Mouse (Mus musculus): ENCODE data around the gene Map3k21. TPM values are rescaled to one million over a fixed set of nuclear protein-coding genes. Genes with fewer than 3 reads are reported as not detected.

Map3k21 gene
- polyA plus RNA-seq, 1 experiment from 2014 or later = 0.04 TPM

DNA sequence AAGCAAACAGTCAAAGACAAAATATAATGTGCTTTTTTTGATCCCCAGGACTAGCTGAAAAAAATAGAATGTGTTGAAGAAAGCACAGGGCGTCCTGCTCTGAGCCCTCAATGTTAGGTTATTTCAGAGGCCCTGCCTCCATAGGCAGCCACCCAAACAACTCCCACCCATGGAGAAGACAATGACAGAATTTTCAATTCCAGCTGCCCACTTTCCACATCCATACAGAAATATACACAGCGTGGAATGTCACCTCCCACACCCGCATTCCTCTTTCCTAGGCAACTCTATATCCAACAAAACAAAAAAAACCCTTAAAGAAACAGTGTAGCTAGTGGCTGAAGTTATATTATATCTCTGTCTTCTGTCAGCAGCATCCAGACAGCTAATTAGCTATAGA is 61.1 kb downstream of the Map3k21 start:
- Histone ChIP-seq H3K9ac (ENCODE audit: low read length) (no peak overlapping the region), H3K4me3 (ENCODE audit: control insufficient read depth in 1 of 2, insufficient read depth in 1 of 2, low read depth in 1 of 2, low read length in 2 of 2) (no peak overlapping the region), H3K36me3 (ENCODE audit: control insufficient read depth, insufficient read depth, low read length) (no peaks in the 10 kb centered on the region), H3K27ac (replicated peaks in 1 of 2; ENCODE audit: control insufficient read depth in 1 of 2, insufficient read depth in 1 of 2, low read depth in 2 of 2, low read length in 2 of 2) (no peak overlapping the region), H3K27me3 (ENCODE audit: control insufficient read depth, insufficient read depth, low read length) (no peaks in the 10 kb centered on the region), H3K9me3 (ENCODE audit: control insufficient read depth, low read length) (no peaks in the 10 kb centered on the region), H3K4me1 (ENCODE audit: control insufficient read depth in 2 of 2, insufficient read depth in 2 of 2, low read length in 2 of 2) (no peaks in the 10 kb centered on the region), H3K4me2 (ENCODE audit: low read length) (no peak overlapping the region)
- ATAC-seq (ENCODE audit: insufficient number of reproducible peaks, insufficient read depth, low FRiP score, low read depth) = no peak
- 49% methylated on average over 3 of the region's 3 CpGs for WGBS

DNA sequence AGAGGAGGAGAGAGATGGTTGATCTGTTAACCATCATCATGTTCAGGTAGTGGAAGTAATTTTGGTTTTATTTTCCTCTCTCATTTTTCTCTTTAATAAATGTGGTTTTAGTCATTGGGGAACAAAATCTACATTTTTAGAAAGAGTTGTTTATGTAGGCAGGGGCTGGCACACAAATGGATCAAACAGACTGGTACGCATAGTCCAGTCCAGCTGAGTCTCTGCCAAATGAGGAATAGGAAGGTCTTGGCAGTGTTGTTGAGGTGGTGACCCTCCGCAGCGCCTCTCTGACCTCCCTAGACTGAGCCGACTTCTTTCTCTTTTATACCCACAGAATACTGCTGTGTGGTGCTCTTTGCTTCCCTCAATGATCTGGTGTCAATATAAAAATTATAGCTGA is 65.7 kb downstream of the Map3k21 start:
- WGBS = 81% methylated on average over 4 of the region's 4 CpGs
- Histone ChIP-seq H3K9me3 (ENCODE audit: control insufficient read depth, low read length) (no peaks in the 10 kb centered on the region), H3K4me2 (ENCODE audit: low read length) (no peak overlapping the region), H3K4me1 (ENCODE audit: control insufficient read depth in 2 of 2, insufficient read depth in 2 of 2, low read length in 2 of 2) (no peaks in the 10 kb centered on the region), H3K4me3 (ENCODE audit: control insufficient read depth in 1 of 2, insufficient read depth in 1 of 2, low read depth in 1 of 2, low read length in 2 of 2) (no peak overlapping the region), H3K9ac (ENCODE audit: low read length) (no peak overlapping the region), H3K27me3 (ENCODE audit: control insufficient read depth, insufficient read depth, low read length) (no peaks in the 10 kb centered on the region), H3K27ac (replicated peaks in 1 of 2; ENCODE audit: control insufficient read depth in 1 of 2, insufficient read depth in 1 of 2, low read depth in 2 of 2, low read length in 2 of 2) (no peak overlapping the region), H3K36me3 (ENCODE audit: control insufficient read depth, insufficient read depth, low read length) (no peaks in the 10 kb centered on the region)
- no peak for ATAC-seq (ENCODE audit: insufficient number of reproducible peaks, insufficient read depth, low FRiP score, low read depth)

DNA sequence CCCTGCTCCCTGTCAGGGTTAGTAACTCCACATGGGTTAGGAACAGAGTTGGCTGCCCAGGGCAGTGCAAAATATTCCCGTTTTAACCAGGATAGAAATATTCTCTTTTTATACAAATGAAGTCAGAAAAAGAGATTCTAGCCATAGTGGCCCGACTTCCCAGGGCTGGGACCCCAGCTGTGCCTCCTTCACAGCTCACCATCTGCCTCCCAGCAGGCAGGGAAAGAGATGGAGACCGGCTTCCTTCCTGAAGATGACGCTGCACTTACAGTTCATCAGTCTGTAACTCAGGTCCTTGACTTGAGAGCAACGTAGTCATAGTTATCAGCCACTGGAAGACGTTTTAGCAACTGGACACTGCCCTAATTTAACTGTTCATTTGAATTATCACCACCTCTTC is 70.6 kb downstream of the Map3k21 start:
- no peak for ATAC-seq (ENCODE audit: insufficient number of reproducible peaks, insufficient read depth, low FRiP score, low read depth)
- Histone ChIP-seq H3K27me3 (ENCODE audit: control insufficient read depth, insufficient read depth, low read length) (no peaks in the 10 kb centered on the region), H3K4me2 (ENCODE audit: low read length) (no peak overlapping the region), H3K9ac (ENCODE audit: low read length) (no peak overlapping the region), H3K36me3 (ENCODE audit: control insufficient read depth, insufficient read depth, low read length) (no peaks in the 10 kb centered on the region), H3K4me1 (ENCODE audit: control insufficient read depth in 2 of 2, insufficient read depth in 2 of 2, low read length in 2 of 2) (no peaks in the 10 kb centered on the region), H3K9me3 (ENCODE audit: control insufficient read depth, low read length) (no peaks in the 10 kb centered on the region), H3K4me3 (ENCODE audit: control insufficient read depth in 1 of 2, insufficient read depth in 1 of 2, low read depth in 1 of 2, low read length in 2 of 2) (no peak overlapping the region), H3K27ac (replicated peaks in 1 of 2; ENCODE audit: control insufficient read depth in 1 of 2, insufficient read depth in 1 of 2, low read depth in 2 of 2, low read length in 2 of 2) (no peak overlapping the region)
- WGBS = 11% methylated on average over 6 of the region's 6 CpGs

- no peaks in the 10 kb centered on the region for H3K27me3 ChIP-seq (ENCODE audit: control insufficient read depth, insufficient read depth, low read length)
- H3K36me3 ChIP-seq (ENCODE audit: control insufficient read depth, insufficient read depth, low read length) = no peaks in the 10 kb centered on the region
- no peak overlapping the region for H3K4me3 ChIP-seq (ENCODE audit: control insufficient read depth in 1 of 2, insufficient read depth in 1 of 2, low read depth in 1 of 2, low read length in 2 of 2)
- no peaks in the 10 kb centered on the region for H3K4me1 ChIP-seq (ENCODE audit: control insufficient read depth in 2 of 2, insufficient read depth in 2 of 2, low read length in 2 of 2)
- no peak overlapping the region for H3K9ac ChIP-seq (ENCODE audit: low read length)
- H3K9me3 ChIP-seq (ENCODE audit: control insufficient read depth, low read length) = no peaks in the 10 kb centered on the region
- H3K4me2 ChIP-seq (ENCODE audit: low read length) = no peak overlapping the region
- 65% methylated on average over 3 of the region's 3 CpGs for WGBS
- H3K27ac ChIP-seq (replicated peaks in 1 of 2; ENCODE audit: control insufficient read depth in 1 of 2, insufficient read depth in 1 of 2, low read depth in 2 of 2, low read length in 2 of 2) = no peak overlapping the region
- ATAC-seq (ENCODE audit: insufficient number of reproducible peaks, insufficient read depth, low FRiP score, low read depth) = no peak
These were observed 73.3 kb downstream of the Map3k21 start for GRCm38 (mm10) chr8:125983515-125983914.

DNA sequence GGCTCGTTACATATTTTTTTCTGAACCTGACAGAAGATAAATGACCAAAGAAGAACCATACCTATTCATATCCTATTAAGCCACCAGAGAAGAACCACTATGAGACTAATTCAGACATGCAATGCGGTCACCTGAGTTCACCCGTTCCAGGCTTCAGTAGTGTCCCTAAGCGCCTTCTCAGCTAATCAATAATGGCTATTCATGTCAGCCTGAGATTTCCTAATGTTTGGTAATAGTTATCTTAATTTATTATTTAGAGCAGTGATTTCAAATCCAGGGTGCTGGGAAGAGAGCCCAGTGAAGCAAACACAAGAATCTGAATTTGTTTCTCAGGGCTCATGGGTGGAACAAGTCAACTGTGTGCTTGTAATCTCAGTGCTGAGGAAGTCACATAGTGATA is 73.9 kb downstream of the Map3k21 start:
- Histone ChIP-seq H3K4me3 (ENCODE audit: control insufficient read depth in 1 of 2, insufficient read depth in 1 of 2, low read depth in 1 of 2, low read length in 2 of 2) (no peak overlapping the region), H3K36me3 (ENCODE audit: control insufficient read depth, insufficient read depth, low read length) (no peaks in the 10 kb centered on the region), H3K27ac (replicated peaks in 1 of 2; ENCODE audit: control insufficient read depth in 1 of 2, insufficient read depth in 1 of 2, low read depth in 2 of 2, low read length in 2 of 2) (no peak overlapping the region), H3K9ac (ENCODE audit: low read length) (no peak overlapping the region), H3K27me3 (ENCODE audit: control insufficient read depth, insufficient read depth, low read length) (0 out of 2 replicates have a peak, but pooled peaks cover 2% of the 10 kb centered on the region), H3K4me2 (ENCODE audit: low read length) (no peak overlapping the region), H3K9me3 (ENCODE audit: control insufficient read depth, low read length) (no peaks in the 10 kb centered on the region), H3K4me1 (ENCODE audit: control insufficient read depth in 2 of 2, insufficient read depth in 2 of 2, low read length in 2 of 2) (no peaks in the 10 kb centered on the region)
- WGBS = 90% methylated on average over 4 of the region's 4 CpGs
- ATAC-seq (ENCODE audit: insufficient number of reproducible peaks, insufficient read depth, low FRiP score, low read depth) = no peak

DNA sequence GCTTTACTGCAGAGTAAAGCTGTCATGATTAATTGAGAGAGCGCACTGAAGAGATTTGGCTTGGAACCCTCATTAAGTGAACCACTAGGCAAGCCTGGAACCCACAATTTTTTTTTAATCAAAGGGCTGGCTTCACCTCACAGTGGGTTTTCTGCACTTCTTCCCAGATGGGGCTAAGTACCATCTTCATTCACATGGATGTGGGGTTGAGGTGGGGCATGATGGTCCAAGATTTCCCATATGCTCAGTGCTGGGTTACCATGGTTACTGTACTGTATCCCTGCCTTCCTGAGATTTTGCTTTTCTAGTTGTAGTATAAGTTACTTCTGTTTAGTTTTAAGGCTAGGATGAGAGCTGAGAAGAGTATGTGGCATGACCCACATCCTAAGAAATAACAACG is 75.1 kb downstream of the Map3k21 start:
- no peak for ATAC-seq (ENCODE audit: insufficient number of reproducible peaks, insufficient read depth, low FRiP score, low read depth)
- Histone ChIP-seq H3K4me3 (ENCODE audit: control insufficient read depth in 1 of 2, insufficient read depth in 1 of 2, low read depth in 1 of 2, low read length in 2 of 2) (no peak overlapping the region), H3K9ac (ENCODE audit: low read length) (no peak overlapping the region), H3K27me3 (ENCODE audit: control insufficient read depth, insufficient read depth, low read length) (0 out of 2 replicates have a peak, but pooled peaks cover 6% of the 10 kb centered on the region), H3K27ac (replicated peaks in 1 of 2; ENCODE audit: control insufficient read depth in 1 of 2, insufficient read depth in 1 of 2, low read depth in 2 of 2, low read length in 2 of 2) (no peak overlapping the region), H3K36me3 (ENCODE audit: control insufficient read depth, insufficient read depth, low read length) (no peaks in the 10 kb centered on the region), H3K4me2 (ENCODE audit: low read length) (no peak overlapping the region), H3K4me1 (ENCODE audit: control insufficient read depth in 2 of 2, insufficient read depth in 2 of 2, low read length in 2 of 2) (no peaks in the 10 kb centered on the region), H3K9me3 (ENCODE audit: control insufficient read depth, low read length) (no peaks in the 10 kb centered on the region)
- WGBS = 96% methylated on average over 2 of the region's 2 CpGs

- Histone ChIP-seq H3K27ac (replicated peaks in 1 of 2; ENCODE audit: control insufficient read depth in 1 of 2, insufficient read depth in 1 of 2, low read depth in 2 of 2, low read length in 2 of 2) (no peak overlapping the region), H3K27me3 (ENCODE audit: control insufficient read depth, insufficient read depth, low read length) (0 out of 2 replicates have a peak, but pooled peaks cover 6% of the 10 kb centered on the region), H3K36me3 (ENCODE audit: control insufficient read depth, insufficient read depth, low read length) (no peaks in the 10 kb centered on the region), H3K4me3 (ENCODE audit: control insufficient read depth in 1 of 2, insufficient read depth in 1 of 2, low read depth in 1 of 2, low read length in 2 of 2) (no peak overlapping the region), H3K9me3 (ENCODE audit: control insufficient read depth, low read length) (no peaks in the 10 kb centered on the region), H3K9ac (ENCODE audit: low read length) (no peak overlapping the region), H3K4me1 (ENCODE audit: control insufficient read depth in 2 of 2, insufficient read depth in 2 of 2, low read length in 2 of 2) (no peaks in the 10 kb centered on the region), H3K4me2 (ENCODE audit: low read length) (no peak overlapping the region)
- ATAC-seq (ENCODE audit: insufficient number of reproducible peaks, insufficient read depth, low FRiP score, low read depth) = no peak
- 54% methylated on average over 6 of the region's 6 CpGs for WGBS
These were observed 76.8 kb downstream of the Map3k21 start for GRCm38 (mm10) chr8:125986999-125987589.

DNA sequence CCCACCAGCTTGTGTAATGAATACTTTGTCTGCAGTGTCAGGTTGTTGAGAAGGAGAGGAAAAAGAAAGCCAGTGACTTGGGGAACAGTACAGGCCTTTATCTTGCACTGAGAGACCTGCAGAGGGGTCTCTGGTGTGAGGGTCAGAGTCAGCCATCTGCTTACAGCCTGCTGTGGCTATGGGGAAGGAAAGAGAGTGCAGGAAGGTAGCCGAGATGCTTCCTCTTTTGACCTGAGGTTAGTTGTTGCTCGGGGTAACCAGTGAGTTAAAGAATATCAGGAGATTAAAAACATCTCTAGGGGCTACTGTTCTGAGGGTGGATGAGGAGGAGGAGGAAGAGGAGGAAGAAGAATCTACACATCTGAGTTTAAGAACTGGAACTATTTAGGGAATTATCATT is 77.7 kb downstream of the Map3k21 start:
- Histone ChIP-seq H3K27me3 (ENCODE audit: control insufficient read depth, insufficient read depth, low read length) (peaks cover 9% of the 10 kb centered on the region), H3K9me3 (ENCODE audit: control insufficient read depth, low read length) (no peaks in the 10 kb centered on the region), H3K4me3 (ENCODE audit: control insufficient read depth in 1 of 2, insufficient read depth in 1 of 2, low read depth in 1 of 2, low read length in 2 of 2) (no peak overlapping the region), H3K36me3 (ENCODE audit: control insufficient read depth, insufficient read depth, low read length) (no peaks in the 10 kb centered on the region), H3K27ac (replicated peaks in 1 of 2; ENCODE audit: control insufficient read depth in 1 of 2, insufficient read depth in 1 of 2, low read depth in 2 of 2, low read length in 2 of 2) (no peak overlapping the region), H3K4me2 (ENCODE audit: low read length) (no peak overlapping the region), H3K4me1 (ENCODE audit: control insufficient read depth in 2 of 2, insufficient read depth in 2 of 2, low read length in 2 of 2) (no peaks in the 10 kb centered on the region), H3K9ac (ENCODE audit: low read length) (no peak overlapping the region)
- 46% methylated on average over 2 of the region's 2 CpGs for WGBS
- no peak for ATAC-seq (ENCODE audit: insufficient number of reproducible peaks, insufficient read depth, low FRiP score, low read depth)

Data from heart, embryonic 14.5 days (tissue).